Mouse (Mus musculus): ENCODE results near the gene Vmn2r56. TPM values are rescaled to one million over a fixed set of nuclear protein-coding genes. Genes with fewer than 3 reads are reported as not detected.
"Not testable (repeated sequence)": the region's sequence is repeated elsewhere in the genome, so short reads cannot be mapped to it uniquely, and the experiment has no call there.

Gene Vmn2r56
- total and polyA plus RNA-seq, 3 experiments = not detected

GRCm38 (mm10) chr7:12774111-12774510, 39.3 kb upstream of the Vmn2r56 start:
- H3K27ac ChIP-seq (ENCODE audit: control insufficient read depth, low read depth, low read length) = no peak overlapping the region
- TF ChIP-seq GATA1 (IDR thresholded peaks at IDR 0.05; ENCODE audit: low read depth, low read length) (no peak), ETS1 (IDR thresholded peaks at IDR 0.05; ENCODE audit: low read depth, low read length) (no peak), MAX (IDR thresholded peaks at IDR 0.05; ENCODE audit: low read length) (no peak), ELF1 (IDR thresholded peaks at IDR 0.05; ENCODE audit: low read depth, low read length) (no peak), BHLHE40 (IDR thresholded peaks at IDR 0.05; ENCODE audit: borderline replicate concordance, low read depth, low read length) (no peak), HCFC1 (IDR thresholded peaks at IDR 0.05; ENCODE audit: low read depth, low read length) (no peak), TBP (IDR thresholded peaks at IDR 0.05; ENCODE audit: low read depth, low read length) (no peak), KAT2A (conservative IDR thresholded peaks at IDR 0.05; ENCODE audit: low read depth, low read length) (no peak), ZNF384 (IDR thresholded peaks at IDR 0.05; ENCODE audit: low read depth, low read length) (no peak), USF2 (IDR thresholded peaks at IDR 0.05; ENCODE audit: borderline replicate concordance in 1 of 2, insufficient read depth in 1 of 2, low read depth in 1 of 2, low read length in 2 of 2) (no peak), MXI1 (IDR thresholded peaks at IDR 0.05; ENCODE audit: low read depth, low read length) (no peak), CTCF (IDR thresholded peaks at IDR 0.05 in 2 of 3, conservative IDR thresholded peaks at IDR 0.05 in 1 of 3; ENCODE audit: control insufficient read depth in 1 of 3, insufficient read depth in 1 of 3, low read depth in 2 of 3, low read length in 3 of 3, poor library complexity in 1 of 3, severe bottlenecking in 1 of 3) (no peak), E2F4 (IDR thresholded peaks at IDR 0.05; ENCODE audit: borderline replicate concordance, low read depth, low read length) (no peak), POLR2AphosphoS5 (IDR thresholded peaks at IDR 0.05; ENCODE audit: borderline replicate concordance, low read depth, low read length) (no peak), POLR2A (IDR thresholded peaks at IDR 0.05; ENCODE audit: control insufficient read depth in 1 of 2, insufficient read depth in 1 of 2, low read depth in 1 of 2, low read length in 2 of 2, poor library complexity in 1 of 2) (no peak), MEF2A (IDR thresholded peaks at IDR 0.05; ENCODE audit: extremely low read depth, insufficient replicate concordance, low read depth, low read length, poor library complexity, severe bottlenecking) (no peak), RCOR1 (IDR thresholded peaks at IDR 0.05; ENCODE audit: low read depth, low read length) (no peak), ZMIZ1 (IDR thresholded peaks at IDR 0.05; ENCODE audit: low read depth, low read length) (no peak)
- no peaks in the 10 kb centered on the region; a peak in 1 of 4 replicates for H3K27me3 ChIP-seq (ENCODE audit: control insufficient read depth in 1 of 2, insufficient read depth in 2 of 2, low read length in 2 of 2)
- H3K36me3 ChIP-seq (ENCODE audit: control insufficient read depth in 1 of 2, insufficient read depth in 2 of 2, low read length in 2 of 2) = no peaks in the 10 kb centered on the region
- H3K4me1 ChIP-seq (ENCODE audit: control insufficient read depth in 1 of 2, insufficient read depth in 2 of 2, low read length in 2 of 2) = no peaks in the 10 kb centered on the region
- no peak overlapping the region for H3K9ac ChIP-seq (ENCODE audit: control insufficient read depth, low read depth, low read length, poor library complexity, severe bottlenecking)
- no peaks in the 10 kb centered on the region for H3K9me3 ChIP-seq (replicated peaks; ENCODE audit: insufficient read depth, low read length)
- H3K4me3 ChIP-seq (ENCODE audit: control insufficient read depth in 1 of 2, insufficient read depth in 1 of 2, low read depth in 2 of 2, low read length in 2 of 2) = no peak overlapping the region
- DNase-seq (ENCODE audit: low read depth, low spot score) = no peak
- H3K79me2 ChIP-seq (ENCODE audit: control insufficient read depth, insufficient read depth, low read length, poor library complexity) = no peaks in the 10 kb centered on the region

GRCm38 (mm10) chr7:12749431-12750198, 14.8 kb upstream of the Vmn2r56 start:
- H3K9ac ChIP-seq (ENCODE audit: control insufficient read depth, low read depth, low read length, poor library complexity, severe bottlenecking) = no peak overlapping the region

GRCm38 (mm10) chr7:12684903-12685302, 49.9 kb downstream of the Vmn2r56 start, which contains the start of gene Vmn2r55:
Gene Vmn2r55 (minus strand): TSS chr7:12685003.
- not testable (repeated sequence) for H3K27me3 ChIP-seq (ENCODE audit: control insufficient read depth in 1 of 2, insufficient read depth in 2 of 2, low read length in 2 of 2); H3K79me2 ChIP-seq (ENCODE audit: control insufficient read depth, insufficient read depth, low read length, poor library complexity); H3K4me1 ChIP-seq (ENCODE audit: control insufficient read depth in 1 of 2, insufficient read depth in 2 of 2, low read length in 2 of 2); DNase-seq (ENCODE audit: low read depth, low spot score); H3K9ac ChIP-seq (ENCODE audit: control insufficient read depth, low read depth, low read length, poor library complexity, severe bottlenecking); H3K27ac ChIP-seq (ENCODE audit: control insufficient read depth, low read depth, low read length); H3K4me3 ChIP-seq (ENCODE audit: control insufficient read depth in 1 of 2, insufficient read depth in 1 of 2, low read depth in 2 of 2, low read length in 2 of 2); H3K9me3 ChIP-seq (replicated peaks; ENCODE audit: insufficient read depth, low read length); H3K36me3 ChIP-seq (ENCODE audit: control insufficient read depth in 1 of 2, insufficient read depth in 2 of 2, low read length in 2 of 2)

More at GRCm38 (mm10) chr7:12749431-12750198, 14.8 kb upstream of the Vmn2r56 start:
- H3K4me3 ChIP-seq (ENCODE audit: control insufficient read depth in 1 of 2, insufficient read depth in 1 of 2, low read depth in 2 of 2, low read length in 2 of 2) = no peak overlapping the region
- no peaks in the 10 kb centered on the region for H3K36me3 ChIP-seq (ENCODE audit: control insufficient read depth in 1 of 2, insufficient read depth in 2 of 2, low read length in 2 of 2)
- no peak for DNase-seq (ENCODE audit: low read depth, low spot score)
- no peaks in the 10 kb centered on the region for H3K27me3 ChIP-seq (ENCODE audit: control insufficient read depth in 1 of 2, insufficient read depth in 2 of 2, low read length in 2 of 2)
- no peaks in the 10 kb centered on the region for H3K9me3 ChIP-seq (replicated peaks; ENCODE audit: insufficient read depth, low read length)
- H3K27ac ChIP-seq (ENCODE audit: control insufficient read depth, low read depth, low read length) = no peak overlapping the region
- no peak for TF ChIP-seq CTCF (IDR thresholded peaks at IDR 0.05 in 2 of 3, conservative IDR thresholded peaks at IDR 0.05 in 1 of 3; ENCODE audit: control insufficient read depth in 1 of 3, insufficient read depth in 1 of 3, low read depth in 2 of 3, low read length in 3 of 3, poor library complexity in 1 of 3, severe bottlenecking in 1 of 3)
- no peak for TF ChIP-seq SMC3 (IDR thresholded peaks at IDR 0.05; ENCODE audit: low read depth, low read length)
- TF ChIP-seq MAFK (IDR thresholded peaks at IDR 0.05; ENCODE audit: borderline replicate concordance, low read depth, low read length) = no peak
- no peak for TF ChIP-seq JUND (IDR thresholded peaks at IDR 0.05; ENCODE audit: low read depth, low read length)
- no peak for TF ChIP-seq MAX (IDR thresholded peaks at IDR 0.05; ENCODE audit: low read length)
- TF ChIP-seq ELF1 (IDR thresholded peaks at IDR 0.05; ENCODE audit: low read depth, low read length) = no peak
- TF ChIP-seq ZMIZ1 (IDR thresholded peaks at IDR 0.05; ENCODE audit: low read depth, low read length) = no peak
- TF ChIP-seq RAD21 (IDR thresholded peaks at IDR 0.05; ENCODE audit: low read depth, low read length) = no peak
- H3K4me1 ChIP-seq (ENCODE audit: control insufficient read depth in 1 of 2, insufficient read depth in 2 of 2, low read length in 2 of 2) = no peaks in the 10 kb centered on the region
- H3K79me2 ChIP-seq (ENCODE audit: control insufficient read depth, insufficient read depth, low read length, poor library complexity) = no peaks in the 10 kb centered on the region
